Mouse (Mus musculus): ENCODE measurements around the gene Camk1d. TPM values are rescaled to one million over a fixed set of nuclear protein-coding genes. Genes with fewer than 3 reads are reported as not detected.
"Not testable (repeated sequence)": the region's sequence is repeated elsewhere in the genome, so short reads cannot be mapped to it uniquely, and the experiment has no call there.

The Camk1d gene
- polyA plus RNA-seq, 1 experiment from 2014 or later = 7.6 TPM

DNA sequence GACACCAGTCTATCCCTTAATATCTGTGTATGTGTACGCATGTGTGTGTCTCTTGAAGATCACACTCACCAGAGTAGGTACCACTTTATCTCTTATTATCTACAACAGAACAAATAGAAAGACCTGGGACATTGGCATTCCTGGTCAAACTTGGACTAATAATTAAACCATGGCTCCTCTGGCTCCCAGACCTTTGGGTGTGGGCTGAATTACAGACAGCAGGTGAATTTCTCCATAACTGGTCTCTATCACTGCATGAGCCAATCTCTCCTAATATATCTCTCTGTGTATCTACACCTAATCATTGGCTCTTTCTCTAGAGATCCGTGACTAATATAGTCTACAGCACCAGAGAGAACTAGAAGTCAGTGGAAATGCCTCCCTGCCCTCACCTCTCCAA lies 165.0 kb downstream of the Camk1d start:
- no peaks in the 10 kb centered on the region for H3K36me3 ChIP-seq
- no peak overlapping the region for H3K9ac ChIP-seq (replicated peaks)
- no peaks in the 10 kb centered on the region for H3K4me1 ChIP-seq
- no peak overlapping the region for H3K4me2 ChIP-seq
- no peaks in the 10 kb centered on the region for H3K9me3 ChIP-seq (replicated peaks)
- H3K27ac ChIP-seq (replicated peaks) = no peak overlapping the region
- no peaks in the 10 kb centered on the region for H3K27me3 ChIP-seq (replicated peaks)
- 98% methylated on average over 2 of the region's 2 CpGs for WGBS
- no peak for ATAC-seq (ENCODE audit: low FRiP score)
- no peak overlapping the region for H3K4me3 ChIP-seq (replicated peaks)

DNA sequence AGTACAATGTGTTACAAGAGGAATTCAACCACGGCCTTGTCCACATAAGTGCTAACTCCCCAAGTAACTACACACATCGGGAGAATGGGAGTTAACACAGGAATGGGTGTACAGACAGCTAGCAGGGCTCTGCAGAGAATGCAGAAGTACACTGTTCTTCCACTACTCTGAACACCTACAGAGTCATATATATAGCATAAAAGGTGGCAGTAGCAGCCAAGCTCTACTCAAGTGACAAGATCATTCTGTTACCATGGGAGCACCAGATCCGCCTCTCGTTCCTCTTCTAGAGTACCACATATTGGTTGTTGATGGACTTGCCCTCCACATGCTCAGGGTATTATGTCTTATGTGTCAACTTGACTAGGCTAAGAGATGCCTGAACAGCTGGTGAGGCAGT lies 165.4 kb downstream of the Camk1d start:
- Histone ChIP-seq H3K4me3 (replicated peaks) (no peak overlapping the region), H3K27ac (replicated peaks) (no peak overlapping the region), H3K36me3 (no peaks in the 10 kb centered on the region), H3K27me3 (replicated peaks) (no peaks in the 10 kb centered on the region), H3K4me1 (no peaks in the 10 kb centered on the region), H3K9ac (replicated peaks) (no peak overlapping the region), H3K9me3 (replicated peaks) (no peaks in the 10 kb centered on the region), H3K4me2 (no peak overlapping the region)
- WGBS = 94% methylated on average over 4 of the region's 4 CpGs
- no peak for ATAC-seq (ENCODE audit: low FRiP score)

- WGBS = 87% methylated on average over 3 of the region's 3 CpGs
- no peaks in the 10 kb centered on the region for H3K27me3 ChIP-seq (replicated peaks)
These were observed 173.4 kb downstream of the Camk1d start for GRCm38 (mm10) chr2:5540870-5541269.

GRCm38 (mm10) chr2:5539894-5540293 lies 174.4 kb downstream of the Camk1d start:
- H3K36me3 ChIP-seq; ATAC-seq (ENCODE audit: low FRiP score); H3K9ac ChIP-seq (replicated peaks); H3K4me1 ChIP-seq; H3K9me3 ChIP-seq (replicated peaks); H3K4me3 ChIP-seq (replicated peaks); H3K4me2 ChIP-seq; H3K27me3 ChIP-seq (replicated peaks); H3K27ac ChIP-seq (replicated peaks): not testable (repeated sequence)
- WGBS = 71% methylated on average over 3 of the region's 3 CpGs

More at GRCm38 (mm10) chr2:5540870-5541269, 173.4 kb downstream of the Camk1d start:
- Histone ChIP-seq H3K9ac (replicated peaks) (no peak overlapping the region), H3K36me3 (no peaks in the 10 kb centered on the region), H3K4me3 (replicated peaks) (no peak overlapping the region), H3K4me1 (no peaks in the 10 kb centered on the region), H3K27ac (replicated peaks) (no peak overlapping the region), H3K4me2 (no peak overlapping the region), H3K9me3 (replicated peaks) (no peaks in the 10 kb centered on the region)
- no peak for ATAC-seq (ENCODE audit: low FRiP score)

- H3K4me2 ChIP-seq = no peak overlapping the region
- no peak overlapping the region for H3K9ac ChIP-seq (replicated peaks)
- no peak overlapping the region for H3K27ac ChIP-seq (replicated peaks)
- H3K36me3 ChIP-seq = no peaks in the 10 kb centered on the region
- 52% methylated on average over 2 of the region's 2 CpGs for WGBS
- H3K27me3 ChIP-seq (replicated peaks) = no peaks in the 10 kb centered on the region
- no peak overlapping the region for H3K4me3 ChIP-seq (replicated peaks)
- H3K4me1 ChIP-seq = no peaks in the 10 kb centered on the region
- no peak for ATAC-seq (ENCODE audit: low FRiP score)
- H3K9me3 ChIP-seq (replicated peaks) = no peaks in the 10 kb centered on the region
These were observed 180.4 kb downstream of the Camk1d start for GRCm38 (mm10) chr2:5533868-5534267.

DNA sequence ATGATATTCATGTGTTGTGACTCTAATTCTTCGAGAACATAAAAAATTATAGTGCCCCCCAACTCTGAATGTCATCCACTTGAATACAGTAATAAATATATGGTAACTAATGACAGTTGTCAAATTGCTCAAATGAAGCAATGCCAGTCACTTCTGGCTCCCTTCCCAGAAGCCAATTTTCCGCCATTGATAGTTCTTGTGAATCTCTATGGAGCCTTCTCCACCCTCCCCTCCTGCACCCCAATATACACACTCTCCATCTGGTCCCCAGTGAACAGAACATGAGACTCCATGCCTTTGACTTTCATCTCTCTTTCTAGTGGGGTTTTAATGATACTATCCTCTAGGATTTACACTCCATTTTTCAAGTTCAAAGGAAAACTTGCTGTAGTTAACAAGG lies 184.3 kb downstream of the Camk1d start:
- 69% methylated on average over 2 of the region's 2 CpGs for WGBS

DNA sequence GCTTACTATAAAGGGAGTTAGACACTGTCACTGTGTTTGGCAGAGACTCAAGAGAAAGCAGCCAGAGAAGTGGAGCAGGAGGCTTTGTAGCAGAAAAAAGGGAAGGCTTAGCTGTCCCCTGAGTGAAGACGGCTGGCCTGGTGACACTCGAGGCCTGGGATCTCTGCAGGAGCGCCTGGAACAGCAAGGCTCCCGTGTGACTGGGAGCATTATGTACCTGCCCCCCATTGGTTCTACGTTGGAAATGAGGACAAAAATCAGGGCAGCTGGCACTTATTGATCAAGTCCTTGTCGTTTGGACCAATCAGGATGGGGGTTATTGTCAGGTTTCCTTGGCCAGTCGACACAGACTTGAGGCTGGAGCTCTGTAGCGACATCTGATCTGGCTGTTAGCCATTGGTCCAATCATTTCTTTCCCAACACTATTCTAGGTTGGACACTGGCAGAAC lies 195.1 kb downstream of the Camk1d start:
- H3K4me1 ChIP-seq = peaks cover 3% of the 10 kb centered on the region; the same call in 1 of the 2 replicates
- 60% methylated on average over 8 of the region's 8 CpGs for WGBS
- H3K27ac ChIP-seq (replicated peaks) = no peak overlapping the region
- no peak overlapping the region for H3K4me2 ChIP-seq
- no peak for ATAC-seq (ENCODE audit: low FRiP score)
- no peaks in the 10 kb centered on the region for H3K27me3 ChIP-seq (replicated peaks)
- no peak overlapping the region for H3K4me3 ChIP-seq (replicated peaks)
- no peak overlapping the region for H3K9ac ChIP-seq (replicated peaks)
- no peaks in the 10 kb centered on the region for H3K9me3 ChIP-seq (replicated peaks)
- H3K36me3 ChIP-seq = no peaks in the 10 kb centered on the region

More for the DNA sequence above, 184.3 kb downstream of the Camk1d start:
- Histone ChIP-seq H3K4me3 (replicated peaks) (no peak overlapping the region), H3K36me3 (no peaks in the 10 kb centered on the region), H3K9me3 (replicated peaks) (no peaks in the 10 kb centered on the region), H3K9ac (replicated peaks) (no peak overlapping the region), H3K4me1 (no peaks in the 10 kb centered on the region), H3K4me2 (no peak overlapping the region), H3K27me3 (replicated peaks) (no peaks in the 10 kb centered on the region), H3K27ac (replicated peaks) (no peak overlapping the region)
- no peak for ATAC-seq (ENCODE audit: low FRiP score)

GRCm38 (mm10) chr2:5515106-5515505 lies 199.2 kb downstream of the Camk1d start:
- Histone ChIP-seq H3K4me3 (replicated peaks) (no peak overlapping the region), H3K4me1 (no peaks in the 10 kb centered on the region; the same call in 1 of the 2 replicates), H3K27me3 (replicated peaks) (no peaks in the 10 kb centered on the region), H3K36me3 (no peaks in the 10 kb centered on the region), H3K27ac (replicated peaks) (no peak overlapping the region), H3K9me3 (replicated peaks) (no peaks in the 10 kb centered on the region), H3K4me2 (no peak overlapping the region), H3K9ac (replicated peaks) (no peak overlapping the region)
- whole genome bisulfite sequencing = 90% methylated on average over 2 of the region's 2 CpGs
- no peak for ATAC-seq (ENCODE audit: low FRiP score)

GRCm38 (mm10) chr2:5514095-5514494 lies 200.2 kb downstream of the Camk1d start:
- 93% methylated on average over 5 of the region's 5 CpGs for WGBS
- Histone ChIP-seq H3K9ac (replicated peaks) (no peak overlapping the region), H3K4me3 (replicated peaks) (no peak overlapping the region), H3K4me2 (no peak overlapping the region), H3K27ac (replicated peaks) (no peak overlapping the region), H3K27me3 (replicated peaks) (no peaks in the 10 kb centered on the region), H3K4me1 (no peaks in the 10 kb centered on the region; the same call in 1 of the 2 replicates), H3K9me3 (replicated peaks) (no peaks in the 10 kb centered on the region), H3K36me3 (no peaks in the 10 kb centered on the region)
- no peak for ATAC-seq (ENCODE audit: low FRiP score)

- no peak overlapping the region for H3K4me3 ChIP-seq (replicated peaks)
- H3K4me2 ChIP-seq = no peak overlapping the region
- no peak overlapping the region for H3K9ac ChIP-seq (replicated peaks)
- no peak overlapping the region for H3K27ac ChIP-seq (replicated peaks)
- no peaks in the 10 kb centered on the region for H3K9me3 ChIP-seq (replicated peaks)
- H3K36me3 ChIP-seq = no peaks in the 10 kb centered on the region
- no peaks in the 10 kb centered on the region for H3K27me3 ChIP-seq (replicated peaks)
- H3K4me1 ChIP-seq = no peaks in the 10 kb centered on the region
- no peak for ATAC-seq (ENCODE audit: low FRiP score)
- WGBS = 97% methylated on average over 2 of the region's 2 CpGs
These were observed 200.7 kb downstream of the Camk1d start for GRCm38 (mm10) chr2:5513621-5514020.

DNA sequence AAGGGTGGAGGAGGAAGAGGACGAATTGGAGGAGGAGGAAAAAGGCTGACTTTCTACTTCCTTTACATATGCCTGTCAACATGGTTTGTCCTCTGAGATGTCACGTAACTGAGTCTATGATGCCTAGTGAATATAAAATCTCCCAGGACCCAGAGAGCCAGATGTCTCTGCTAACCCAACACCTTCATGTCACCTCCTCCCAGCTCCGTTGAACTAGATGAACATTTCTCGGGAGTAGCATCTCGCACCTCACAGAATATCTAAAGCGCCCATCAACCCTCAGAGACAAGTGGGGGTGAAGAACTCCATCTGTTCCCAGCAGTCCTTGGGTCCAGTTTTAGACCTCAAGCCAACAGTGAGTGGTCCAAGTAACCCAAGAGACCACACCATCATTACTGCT lies 204.3 kb downstream of the Camk1d start:
- Histone ChIP-seq H3K4me3 (replicated peaks) (no peak overlapping the region), H3K27me3 (replicated peaks) (no peaks in the 10 kb centered on the region), H3K9ac (replicated peaks) (no peak overlapping the region), H3K27ac (replicated peaks) (no peak overlapping the region), H3K36me3 (no peaks in the 10 kb centered on the region), H3K4me2 (no peak overlapping the region), H3K4me1 (no peaks in the 10 kb centered on the region), H3K9me3 (replicated peaks) (peaks cover 7% of the 10 kb centered on the region; the same call in 1 of the 2 replicates)
- 86% methylated on average over 6 of the region's 6 CpGs for WGBS
- no peak for ATAC-seq (ENCODE audit: low FRiP score)

- ATAC-seq (ENCODE audit: low FRiP score) = no peak
- H3K9me3 ChIP-seq (replicated peaks) = no peaks in the 10 kb centered on the region
- no peak overlapping the region for H3K4me3 ChIP-seq (replicated peaks)
- no peaks in the 10 kb centered on the region for H3K4me1 ChIP-seq
- 41% methylated on average over 4 of the region's 4 CpGs for WGBS
- no peaks in the 10 kb centered on the region for H3K36me3 ChIP-seq
- no peak overlapping the region for H3K9ac ChIP-seq (replicated peaks)
- H3K4me2 ChIP-seq = no peak overlapping the region
- no peak overlapping the region for H3K27ac ChIP-seq (replicated peaks)
- no peaks in the 10 kb centered on the region for H3K27me3 ChIP-seq (replicated peaks)
These were observed 214.7 kb downstream of the Camk1d start for GRCm38 (mm10) chr2:5499620-5500019.

GRCm38 (mm10) chr2:5489916-5490315 lies 224.4 kb downstream of the Camk1d start:
- ATAC-seq (ENCODE audit: low FRiP score) = peak; percentile 61

More at GRCm38 (mm10) chr2:5489916-5490315, 224.4 kb downstream of the Camk1d start:
- Histone ChIP-seq H3K4me2 (no peak overlapping the region), H3K4me1 (peaks cover 8% of the 10 kb centered on the region), H3K36me3 (no peaks in the 10 kb centered on the region), H3K4me3 (replicated peaks) (no peak overlapping the region), H3K27me3 (replicated peaks) (no peaks in the 10 kb centered on the region), H3K9me3 (replicated peaks) (no peaks in the 10 kb centered on the region), H3K9ac (replicated peaks) (no peak overlapping the region), H3K27ac (replicated peaks) (peak overlapping the region; percentile 49)
- WGBS = 56% methylated on average over 5 of the region's 5 CpGs

Data from neural tube, embryonic 15.5 days (tissue).